Mouse (Mus musculus) cerebellum, adult 9-10 months (tissue): ENCODE data around the gene Klc4.

Experiments
- DNase-seq: peaks from one replicate; pipeline ENCODE4 v3.0.0; 2022

Klc4 gene

DNA sequence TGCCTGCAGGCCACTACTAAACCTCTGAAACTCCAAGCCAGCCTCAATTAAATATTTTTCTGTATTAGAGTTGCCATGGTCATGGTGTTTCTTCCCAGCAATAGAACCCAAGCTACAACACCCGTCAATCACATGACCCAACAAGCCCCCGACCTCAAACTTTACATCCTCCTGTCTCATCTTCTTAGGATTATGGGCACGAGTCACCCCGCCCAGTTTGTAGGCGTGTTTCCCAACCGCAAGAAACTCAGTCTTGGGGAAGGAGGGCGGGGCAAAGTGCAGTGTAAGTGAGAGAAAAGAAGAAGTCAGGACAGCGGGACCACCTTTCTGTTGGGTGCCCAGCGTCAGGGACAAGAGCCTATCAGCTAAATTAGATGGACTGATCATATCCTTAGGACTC lies 57.6 kb downstream of the Klc4 start:
- no peak for DNase-seq

DNA sequence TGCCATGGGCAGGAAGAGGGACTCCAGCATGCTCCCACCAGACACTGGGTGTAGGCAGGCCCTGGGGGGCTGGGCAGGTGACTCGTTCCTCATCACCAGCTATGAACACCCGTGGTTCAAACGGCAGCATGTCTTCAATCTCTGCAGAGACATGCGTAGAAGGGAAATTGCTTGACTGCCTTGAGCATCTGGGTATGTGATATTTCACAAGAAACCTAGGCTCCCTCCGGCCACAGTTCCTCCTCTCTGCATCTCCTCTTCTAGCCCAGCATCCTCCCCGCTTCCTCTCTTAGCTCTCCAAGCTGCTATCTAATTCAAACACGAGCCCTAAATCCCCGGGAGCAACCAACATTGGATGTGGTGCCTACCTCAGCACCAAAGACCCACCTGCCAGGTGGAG lies 59.5 kb downstream of the Klc4 start:
- DNase-seq: no peak
